Mouse (Mus musculus): ENCODE results near the gene Syt15. TPM values are rescaled to one million over a fixed set of nuclear protein-coding genes. Genes with fewer than 3 reads are reported as not detected.
A peak's percentile ranks its signal among the peaks of the same experiment; 100 is the strongest.

Syt15 gene
- polyA plus RNA-seq, 1 experiment from 2014 or later, result 0.03 TPM

GRCm38 (mm10) chr14:34268046-34268445, 48.7 kb downstream of the Syt15 start:
- DNase-seq (ENCODE audit: low read depth, low spot score) (no peak), ATAC-seq (no peak)
- no peak for TF ChIP-seq CTCF (IDR thresholded peaks at IDR 0.05)
- H3K27me3 ChIP-seq, result no peaks in the 10 kb centered on the region
- in situ Hi-C loops (cut with MboI; ENCODE audit: low pct_unique_long_range_greater_than_20kb), result loop anchor here (25.0 kb wide), 1 partner anchor 294 kb away; no protein-coding TSS in a partner anchor
- CTCF ChIA-PET, result interaction anchor here (0.9 kb wide), 1 partner anchor 103 kb away, joined by 3 read pairs; no protein-coding TSS in a partner anchor
- POLR2A ChIA-PET, result no interaction called here

- ChIA-PET POLR2A (no interaction called here), CTCF (interaction anchor here (0.9 to 1.2 kb wide), 3 partner anchors 86 to 129 kb away, joined by 3 to 5 read pairs (median 3); no protein-coding TSS in a partner anchor)
- in situ Hi-C loops (cut with MboI; ENCODE audit: low pct_unique_long_range_greater_than_20kb), result loop anchor here (5.0 to 25.0 kb wide), 3 partner anchors 44 to 289 kb away; no protein-coding TSS in a partner anchor
- peak; percentile 36 for TF ChIP-seq CTCF (IDR thresholded peaks at IDR 0.05)
- DNase-seq (ENCODE audit: low read depth, low spot score) (no peak), ATAC-seq (no peak)
- H3K27me3 ChIP-seq, result no peaks in the 10 kb centered on the region
Observed at GRCm38 (mm10) chr14:34273280-34273679, 53.9 kb downstream of the Syt15 start.

GRCm38 (mm10) chr14:34274141-34274540, 54.7 kb downstream of the Syt15 start:
- ChIA-PET CTCF (interaction anchor here (1.3 to 1.4 kb wide), 2 partner anchors 9 to 89 kb away, joined by 3 to 6 read pairs; no protein-coding TSS in a partner anchor), POLR2A (no interaction called here)
- no peaks in the 10 kb centered on the region for H3K27me3 ChIP-seq
- ATAC-seq (no peak), DNase-seq (ENCODE audit: low read depth, low spot score) (no peak)
- in situ Hi-C loops (cut with MboI; ENCODE audit: low pct_unique_long_range_greater_than_20kb), result loop anchor here (5.0 to 25.0 kb wide), 3 partner anchors 43 to 288 kb away; no protein-coding TSS in a partner anchor
- TF ChIP-seq CTCF (IDR thresholded peaks at IDR 0.05), result no peak

- ATAC-seq, result no peak
- TF ChIP-seq CTCF (IDR thresholded peaks at IDR 0.05), result no peak
- ChIA-PET CTCF (interaction anchor here (1.1 to 1.4 kb wide), 3 partner anchors 10 to 88 kb away, joined by 3 to 6 read pairs (median 3); no protein-coding TSS in a partner anchor), POLR2A (no interaction called here)
- H3K27me3 ChIP-seq, result no peaks in the 10 kb centered on the region
- in situ Hi-C loops (cut with MboI; ENCODE audit: low pct_unique_long_range_greater_than_20kb), result no loop called here
- no peak for DNase-seq (ENCODE audit: low read depth, low spot score)
Observed at GRCm38 (mm10) chr14:34275225-34275624, 55.8 kb downstream of the Syt15 start.

GRCm38 (mm10) chr14:34279726-34280125, 60.3 kb downstream of the Syt15 start:
- POLR2A ChIA-PET, result no interaction called here
- in situ Hi-C loops (cut with MboI; ENCODE audit: low pct_unique_long_range_greater_than_20kb), result no loop called here
- TF ChIP-seq CTCF (IDR thresholded peaks at IDR 0.05), result no peak
- CTCF ChIA-PET, result no interaction called here
- DNase-seq (ENCODE audit: low read depth, low spot score) (no peak), ATAC-seq (no peak)
- no peaks in the 10 kb centered on the region for H3K27me3 ChIP-seq

Other genes starting within 250 kb of the Syt15 start
- 0.01 TPM for gene Zfp488, start 240.8 kb upstream of the Syt15 start, polyA plus RNA-seq (2021)
- not detected for gene Gm30083, start 204.4 kb upstream of the Syt15 start, polyA plus RNA-seq (2021)
- not detected for gene Gm5460, start 202.8 kb upstream of the Syt15 start, polyA plus RNA-seq (2021)
- gene Antxrl, start 166.9 kb upstream of the Syt15 start, polyA plus RNA-seq (2021), result 0.28 TPM
- 4.5 TPM for gene Anxa8, start 133.6 kb upstream of the Syt15 start, polyA plus RNA-seq (2021)
- gene A630023A22Rik, start 116.8 kb upstream of the Syt15 start, polyA plus RNA-seq (2021), result 1.1 TPM
- 0.08 TPM for gene Npy4r, start 67.1 kb upstream of the Syt15 start, polyA plus RNA-seq (2021)
- gene Gprin2, start 17.9 kb upstream of the Syt15 start, polyA plus RNA-seq (2021), result 0.33 TPM
- 7.0 TPM for gene Shld2, start 90.9 kb downstream of the Syt15 start, polyA plus RNA-seq (2021)
- gene Glud1, start 91.1 kb downstream of the Syt15 start, polyA plus RNA-seq (2021), result 263 TPM
- gene Fam25c, start 135.8 kb downstream of the Syt15 start, polyA plus RNA-seq (2021), result not detected
- not detected for gene Sncg, start 155.2 kb downstream of the Syt15 start, polyA plus RNA-seq (2021)
- 0.04 TPM for gene Mmrn2, start 155.9 kb downstream of the Syt15 start, polyA plus RNA-seq (2021)

Measured in Patski (cell line).